Mouse (Mus musculus) liver, embryonic 14.5 days (tissue): ENCODE results near the gene Xpnpep1.

ENCODE experiments used
- CTCF ChIP-seq: IDR thresholded peaks from 2 replicates; pipeline ENCODE4 v1.5.1; 2016; ENCODE audit warnings: antibody characterized with exemption, low read depth, control low read depth
- EP300 ChIP-seq: IDR thresholded peaks from 2 replicates; pipeline ENCODE4 v1.6.1; 2016; ENCODE audit warnings: antibody characterized with exemption, low read depth

DNA sequence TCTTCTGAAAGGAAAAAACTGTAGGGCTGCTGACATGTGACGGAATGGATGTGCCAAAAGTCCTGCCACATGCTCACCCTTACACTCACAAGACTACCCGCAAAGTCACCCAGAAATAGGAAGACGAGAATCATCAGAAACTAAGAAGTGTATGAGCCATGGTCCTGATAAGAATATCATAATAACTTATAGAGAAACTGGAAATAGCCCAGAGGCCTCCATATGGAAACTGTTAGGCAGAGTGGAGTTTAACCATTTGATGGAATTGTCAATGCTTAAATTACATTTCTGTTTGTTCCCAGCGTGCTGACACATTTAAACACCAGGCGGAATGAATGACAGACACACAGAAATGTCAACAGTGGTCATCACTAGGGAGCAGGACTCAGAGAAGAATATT, 31.1 kb downstream of the Xpnpep1 start:
- TF ChIP-seq CTCF (no peak), EP300 (no peak)
